In genomic region chr6:92464781-92465337, GRCm38 (mm10) we compare ENCODE assay signal across 8 mouse cellular contexts.
A peak's percentile ranks its signal among the peaks of the same experiment; 100 is the strongest.
DNase-seq lines count a peak whose midpoint lies in the region; ATAC-seq lines count a peak whose summit lies in the region.

No protein-coding gene starts in this region.

- no peak overlapping the region for H3K9ac ChIP-seq in forebrain, embryonic 15.5 days (replicated peaks)
- H3K9ac ChIP-seq in forebrain, embryonic 12.5 days = no peak overlapping the region
- H3K9ac ChIP-seq in intestine, embryonic 15.5 days = no peak overlapping the region

- peak overlapping the region; percentile 32; the same call in 1 of the 2 replicates for H3K27ac ChIP-seq in forebrain, embryonic 15.5 days (replicated peaks)
- no peak overlapping the region for H3K27ac ChIP-seq in forebrain, embryonic 12.5 days
- H3K27ac ChIP-seq in intestine, embryonic 15.5 days = peak overlapping the region; percentile 4; the same call in 1 of the 2 replicates

- H3K4me3 ChIP-seq in forebrain, embryonic 15.5 days = no peak overlapping the region
- no peak overlapping the region for H3K4me3 ChIP-seq in forebrain, embryonic 12.5 days (replicated peaks)
- no peak overlapping the region for H3K4me3 ChIP-seq in intestine, embryonic 15.5 days (replicated peaks)

- 41% methylated on average over 7 of the region's 7 CpGs for WGBS in forebrain, embryonic 15.5 days
- 78% methylated on average over 7 of the region's 7 CpGs for WGBS in forebrain, embryonic 12.5 days
- 28% methylated on average over 7 of the region's 7 CpGs for WGBS in intestine, embryonic 15.5 days

- H3K4me1 ChIP-seq in forebrain, embryonic 15.5 days = peaks cover 32% of the 10 kb centered on the region
- H3K4me1 ChIP-seq in forebrain, embryonic 12.5 days = peaks cover 15% of the 10 kb centered on the region
- peaks cover 25% of the 10 kb centered on the region for H3K4me1 ChIP-seq in intestine, embryonic 15.5 days (replicated peaks)

- H3K4me2 ChIP-seq in forebrain, embryonic 15.5 days (replicated peaks) = no peak overlapping the region
- H3K4me2 ChIP-seq in forebrain, embryonic 12.5 days = no peak overlapping the region
- H3K4me2 ChIP-seq in intestine, embryonic 15.5 days (replicated peaks) = no peak overlapping the region

- H3K27me3 ChIP-seq in forebrain, embryonic 15.5 days = no peaks in the 10 kb centered on the region
- no peaks in the 10 kb centered on the region for H3K27me3 ChIP-seq in forebrain, embryonic 12.5 days
- H3K27me3 ChIP-seq in intestine, embryonic 15.5 days (replicated peaks) = no peaks in the 10 kb centered on the region

- peak; percentile 80 for DNase-seq in adipocyte (ENCODE audit: low spot score)
- peak; percentile 54 for DNase-seq in fat pad, adult 2 months (ENCODE audit: extremely low read depth, low read depth, low spot score)
- DNase-seq in lung, postnatal 36 days = peak; percentile 90
- no peak for DNase-seq in thymus, postnatal 25 days
- DNase-seq in right cerebral cortex, postnatal 14 days = no peak

- no peaks in the 10 kb centered on the region for H3K36me3 ChIP-seq in forebrain, embryonic 15.5 days
- H3K36me3 ChIP-seq in forebrain, embryonic 12.5 days (replicated peaks) = no peaks in the 10 kb centered on the region
- no peaks in the 10 kb centered on the region for H3K36me3 ChIP-seq in intestine, embryonic 15.5 days

- peak; percentile 65 for ATAC-seq in forebrain, embryonic 15.5 days (replicated peaks)
- no peak for ATAC-seq in forebrain, embryonic 12.5 days (ENCODE audit: low FRiP score)
- no peak for ATAC-seq in intestine, embryonic 15.5 days

- H3K9me3 ChIP-seq in forebrain, embryonic 15.5 days = no peaks in the 10 kb centered on the region
- H3K9me3 ChIP-seq in forebrain, embryonic 12.5 days = no peaks in the 10 kb centered on the region
- no peaks in the 10 kb centered on the region for H3K9me3 ChIP-seq in intestine, embryonic 15.5 days

Comparison
In these comparisons a context has a peak if more than half of its experiments do, and no peak if none do; other contexts are left out.
1. DNase-seq: peak in adipocyte (single experiment), fat pad, adult 2 months (single experiment) and lung, postnatal 36 days (single experiment); none in thymus, postnatal 25 days (single experiment) and right cerebral cortex, postnatal 14 days (single experiment).